Mouse (Mus musculus) mouse trophoblast stem cell (cell line): ENCODE data around the gene Pabpn1.

Source experiments
- in situ Hi-C, 2 experiments: fragments of 300-500 bp; cut with MseI, MboI; formaldehyde crosslinking; loops; 2 replicates in 1 of 2; 3 replicates in 1 of 2; pipeline ENCODE4 v1.15.1; 2025

Gene Pabpn1

GRCm38 (mm10) chr14:54892200-54892599 is at the start of gene Pabpn1:
Pabpn1 (plus strand) TSS chr14:54892500.
- in situ Hi-C loops, result no loop called here

GRCm38 (mm10) chr14:54843461-54843860 is 48.8 kb upstream of the Pabpn1 start:
- in situ Hi-C loops, result no loop called here

GRCm38 (mm10) chr14:54855726-54856125 is 36.6 kb upstream of the Pabpn1 start:
- in situ Hi-C loops, result no loop called here

GRCm38 (mm10) chr14:54856703-54857102 is 35.6 kb upstream of the Pabpn1 start:
- in situ Hi-C loops, result no loop called here

GRCm38 (mm10) chr14:54857891-54858290 is 34.4 kb upstream of the Pabpn1 start:
- in situ Hi-C loops, result no loop called here

- in situ Hi-C loops, result no loop called here
Observed at GRCm38 (mm10) chr14:54860511-54860910, 31.8 kb upstream of the Pabpn1 start.

GRCm38 (mm10) chr14:54863501-54864312 is 28.6 kb upstream of the Pabpn1 start:
- in situ Hi-C loops, result no loop called here

- in situ Hi-C loops, result no loop called here
Observed at GRCm38 (mm10) chr14:54864313-54865036, 27.8 kb upstream of the Pabpn1 start.

GRCm38 (mm10) chr14:54865626-54866025 is 26.7 kb upstream of the Pabpn1 start:
- in situ Hi-C loops, result no loop called here

- in situ Hi-C loops, result no loop called here
Observed at GRCm38 (mm10) chr14:54866268-54866667, 26.0 kb upstream of the Pabpn1 start.

GRCm38 (mm10) chr14:54866936-54867335 is 25.4 kb upstream of the Pabpn1 start:
- in situ Hi-C loops, result no loop called here

GRCm38 (mm10) chr14:54868026-54868425 is 24.3 kb upstream of the Pabpn1 start:
- in situ Hi-C loops, result no loop called here

- in situ Hi-C loops, result no loop called here
Observed at GRCm38 (mm10) chr14:54870861-54871260, 21.4 kb upstream of the Pabpn1 start, which contains the start of gene Homez. Homez (minus strand) TSS chr14:54870961.

- in situ Hi-C loops, result no loop called here
Observed at GRCm38 (mm10) chr14:54874165-54874564, 18.1 kb upstream of the Pabpn1 start.

GRCm38 (mm10) chr14:54875844-54876538 is 16.3 kb upstream of the Pabpn1 start:
- in situ Hi-C loops, result no loop called here

GRCm38 (mm10) chr14:54876539-54877047 is 15.7 kb upstream of the Pabpn1 start:
- in situ Hi-C loops, result no loop called here

- in situ Hi-C loops, result no loop called here
Observed at GRCm38 (mm10) chr14:54877048-54877715, 15.1 kb upstream of the Pabpn1 start, which contains the start of gene Ppp1r3e. Ppp1r3e (minus strand) TSS chr14:54877550.

GRCm38 (mm10) chr14:54883154-54884021 is 8.9 kb upstream of the Pabpn1 start, which contains the start of the genes Bcl2l2 and Gm20521:
Bcl2l2 (plus strand) TSS chr14:54883377.
Gm20521 (plus strand) TSS chr14:54883441.
- in situ Hi-C loops, result no loop called here

GRCm38 (mm10) chr14:54884022-54884712 is 8.1 kb upstream of the Pabpn1 start:
- in situ Hi-C loops, result no loop called here

- in situ Hi-C loops, result no loop called here
Observed at GRCm38 (mm10) chr14:54885309-54885708, 7.0 kb upstream of the Pabpn1 start.
